Mouse (Mus musculus) midbrain, postnatal 0 days (tissue): Measurements from ENCODE around the gene Surf4. TPM values are rescaled to one million over a fixed set of nuclear protein-coding genes. Genes with fewer than 3 reads are reported as not detected.

Experiments used
- ATAC-seq: fragments of 200-750 bp; cut with Nextera tagmentation; 2 replicates; pipeline ENCODE4 v1.8.0; 2017; ENCODE audit warnings: moderate number of reproducible peaks, mild to moderate bottlenecking, moderate TSS enrichment, moderate library complexity; ENCODE audit not compliant: low FRiP score
- DNase-seq: peaks from one replicate; pipeline ENCODE4 v3.0.0-alpha.2; 2015; ENCODE audit warnings: low spot score
- H3K27ac ChIP-seq: fragments of 300-500 bp; sonication (generic); 2 replicates; pipeline ENCODE4 v1.5.1; 2014; ENCODE audit warnings: low read depth, mild to moderate bottlenecking, low read length, mixed read lengths
- H3K27me3 ChIP-seq: fragments of 300-500 bp; sonication (generic); 2 replicates; pipeline ENCODE4 v1.6.1; 2014; ENCODE audit warnings: low read length, control low read depth, mixed read lengths; ENCODE audit not compliant: insufficient read depth
- H3K36me3 ChIP-seq: fragments of 300-500 bp; sonication (generic); 2 replicates; pipeline ENCODE4 v1.6.1; 2014; ENCODE audit warnings: low read length, control low read depth, mixed read lengths; ENCODE audit not compliant: insufficient read depth
- H3K4me1 ChIP-seq: fragments of 300-500 bp; sonication (generic); 2 replicates; pipeline ENCODE4 v1.6.1; 2014; ENCODE audit warnings: mild to moderate bottlenecking, control low read depth, antibody characterized with exemption, low read length, mixed read lengths; ENCODE audit not compliant: insufficient read depth
- H3K4me2 ChIP-seq: fragments of 300-500 bp; sonication (generic); 2 replicates; pipeline ENCODE4 v1.6.1; 2014; ENCODE audit warnings: low read depth, mild to moderate bottlenecking, low read length, mixed read lengths; ENCODE audit not compliant: poor library complexity, severe bottlenecking
- H3K4me3 ChIP-seq: fragments of 300-500 bp; sonication (generic); 2 replicates; pipeline ENCODE4 v1.5.1; 2014; ENCODE audit warnings: low read depth, mild to moderate bottlenecking, low read length, moderate library complexity
- H3K9ac ChIP-seq: fragments of 300-500 bp; sonication (generic); replicated peaks from 2 replicates; pipeline ENCODE4 v1.6.1; 2014; ENCODE audit warnings: mild to moderate bottlenecking, low read length, moderate library complexity, mixed read lengths; ENCODE audit not compliant: poor library complexity, severe bottlenecking
- H3K9me3 ChIP-seq: fragments of 300-500 bp; sonication (generic); 2 replicates; pipeline ENCODE4 v1.6.1; 2016; ENCODE audit warnings: low read length, control low read depth
- CTCF ChIP-seq: IDR thresholded peaks from 2 replicates; pipeline ENCODE4 v1.5.1; 2016; ENCODE audit warnings: antibody characterized with exemption, mild to moderate bottlenecking
- WGBS: fragments of 180-500 bp; shearing (Covaris S2); extraction: QIAGEN DNeasy Blood & Tissue Kit; methylation state at CpG from one replicate; pipeline ENCODE4 v1.1.7; 2014; 5-methylcytosine and 5-hydroxymethylcytosine counted together
- polyA plus RNA-seq: library from polyadenylated mRNA; unstranded; fragments of >200 nt; fragmentation: Nextera tagmentation; extraction: Ambion mirVana; gene quantifications from 2 replicates; pipeline ENCODE4 v1.2.1, GENCODE M21; 2015
- total RNA-seq: library from RNA; depleted of rRNA; stranded (reverse); fragments of >200 nt; gene quantifications from 2 replicates; pipeline ENCODE4 v1.2.3, GENCODE M21; 2014; rRNA removed

Gene Surf4
- total and polyA plus RNA-seq, 2 experiments from 2014 or later: 102 to 120 TPM

- no peak overlapping the region for H3K4me3 ChIP-seq
- no peaks in the 10 kb centered on the region for H3K4me1 ChIP-seq
- TF ChIP-seq CTCF: no peak
- no peaks in the 10 kb centered on the region for H3K36me3 ChIP-seq
- ATAC-seq (no peak), DNase-seq (no peak)
- H3K27me3 ChIP-seq: no peaks in the 10 kb centered on the region
- H3K27ac ChIP-seq: no peak overlapping the region
- no peak overlapping the region for H3K9ac ChIP-seq
- no peak overlapping the region for H3K4me2 ChIP-seq
- 73% methylated on average over 6 of the region's 6 CpGs for WGBS
- H3K9me3 ChIP-seq: no peaks in the 10 kb centered on the region
Observed at GRCm38 (mm10) chr2:26870666-26871065, 63.1 kb downstream of the Surf4 start.

Other genes starting within 250 kb of the Surf4 start
- not detected in 2 replicates for gene Abo, start 68.9 kb downstream of the Surf4 start, total RNA-seq
- gene Abo, start 68.9 kb downstream of the Surf4 start, polyA plus RNA-seq: not detected in 2 replicates
- 17.2 and 23.8 TPM in 2 replicates for gene Surf6, start 31.0 kb downstream of the Surf4 start, total RNA-seq
- gene Surf6, start 31.0 kb downstream of the Surf4 start, polyA plus RNA-seq: 24.7 and 27.8 TPM in 2 replicates
- 106 and 119 TPM in 2 replicates for gene Med22, start 23.3 kb downstream of the Surf4 start, total RNA-seq
- gene Med22, start 23.3 kb downstream of the Surf4 start, polyA plus RNA-seq: 139 and 144 TPM in 2 replicates
- 910 and 1,034 TPM in 2 replicates for gene Rpl7a, start 23.2 kb downstream of the Surf4 start, total RNA-seq
- 411 and 433 TPM in 2 replicates for gene Rpl7a, start 23.2 kb downstream of the Surf4 start, polyA plus RNA-seq
- gene Surf2, start 17.6 kb downstream of the Surf4 start, total RNA-seq: 27.5 and 30.0 TPM in 2 replicates
- 55.2 and 55.5 TPM in 2 replicates for gene Surf2, start 17.6 kb downstream of the Surf4 start, polyA plus RNA-seq
- gene Surf1, start 17.4 kb downstream of the Surf4 start, total RNA-seq: 59.7 and 78.8 TPM in 2 replicates
- 112 and 122 TPM in 2 replicates for gene Surf1, start 17.4 kb downstream of the Surf4 start, polyA plus RNA-seq
- 0.33 TPM in 1 of 2 replicates, not detected in the other for gene Stkld1, start 119 bp upstream of the Surf4 start, total RNA-seq
- 0.11 and 0.17 TPM in 2 replicates for gene Stkld1, start 119 bp upstream of the Surf4 start, polyA plus RNA-seq
- gene Rexo4, start 30.5 kb upstream of the Surf4 start, total RNA-seq: 39.1 and 41.8 TPM in 2 replicates
- 26.0 and 29.4 TPM in 2 replicates for gene Rexo4, start 30.5 kb upstream of the Surf4 start, polyA plus RNA-seq
- gene Adamts13, start 39.5 kb upstream of the Surf4 start, total RNA-seq: 0.38 TPM in 1 of 2 replicates, not detected in the other
- 0.31 TPM in 1 of 2 replicates, not detected in the other for gene Adamts13, start 39.5 kb upstream of the Surf4 start, polyA plus RNA-seq
- gene Cacfd1, start 76.0 kb upstream of the Surf4 start, total RNA-seq: 52.8 and 63.0 TPM in 2 replicates
- gene Cacfd1, start 76.0 kb upstream of the Surf4 start, polyA plus RNA-seq: 97.1 and 98.8 TPM in 2 replicates
- gene Slc2a6, start 94.1 kb upstream of the Surf4 start, total RNA-seq: 23.8 and 31.8 TPM in 2 replicates
- gene Slc2a6, start 94.1 kb upstream of the Surf4 start, polyA plus RNA-seq: 14.4 and 14.8 TPM in 2 replicates
- 0.16 TPM in 1 of 2 replicates, not detected in the other for gene Mymk, start 138.3 kb upstream of the Surf4 start, total RNA-seq
- 0.15 TPM in 1 of 2 replicates, not detected in the other for gene Mymk, start 138.3 kb upstream of the Surf4 start, polyA plus RNA-seq
- 14.3 and 17.0 TPM in 2 replicates for gene Adamtsl2, start 145.5 kb upstream of the Surf4 start, total RNA-seq
- gene Adamtsl2, start 145.5 kb upstream of the Surf4 start, polyA plus RNA-seq: 7.3 and 9.3 TPM in 2 replicates
- 4.9 and 8.4 TPM in 2 replicates for gene Fam163b, start 208.6 kb upstream of the Surf4 start, total RNA-seq
- gene Fam163b, start 208.6 kb upstream of the Surf4 start, polyA plus RNA-seq: 13.0 and 13.9 TPM in 2 replicates
- gene Dbh, start 231.3 kb upstream of the Surf4 start, total RNA-seq: 4.2 and 12.3 TPM in 2 replicates
- 0.21 and 0.45 TPM in 2 replicates for gene Dbh, start 231.3 kb upstream of the Surf4 start, polyA plus RNA-seq